Mouse (Mus musculus) midbrain, embryonic 11.5 days (tissue): ENCODE measurements at regions not wholly inside any gene's neighbourhood (a gene's known extent, or its start where the extent isn't known, plus 50 kb on each side); places are given as distances from the start of the nearest gene placed in this dataset.
A peak's percentile ranks its signal among the peaks of the same experiment; 100 is the strongest.

Experiments used
- ATAC-seq: fragments of 200-750 bp; cut with Nextera tagmentation; 2 replicates; pipeline ENCODE4 v1.8.0; 2017; ENCODE audit warnings: moderate TSS enrichment, moderate library complexity; ENCODE audit not compliant: low FRiP score
- DNase-seq: peaks from one replicate; pipeline ENCODE4 v3.0.0; 2015; ENCODE audit warnings: low spot score; ENCODE audit errors: missing footprints
- H3K27ac ChIP-seq: fragments of 300-500 bp; sonication (generic); 2 replicates; pipeline ENCODE4 v1.5.1; 2014; ENCODE audit warnings: low read depth, low read length
- H3K27me3 ChIP-seq: fragments of 300-500 bp; sonication (generic); 2 replicates; pipeline ENCODE4 v1.6.1; 2014; ENCODE audit warnings: mild to moderate bottlenecking, low read length, moderate library complexity, mixed read lengths; ENCODE audit not compliant: control insufficient read depth, insufficient read depth
- H3K36me3 ChIP-seq: fragments of 300-500 bp; sonication (generic); 2 replicates; pipeline ENCODE4 v1.6.1; 2014; ENCODE audit warnings: mild to moderate bottlenecking, low read length, moderate library complexity, mixed read lengths; ENCODE audit not compliant: control insufficient read depth, insufficient read depth
- H3K4me1 ChIP-seq: fragments of 300-500 bp; sonication (generic); 2 replicates; pipeline ENCODE4 v1.6.1; 2014; ENCODE audit warnings: low read length; ENCODE audit not compliant: control insufficient read depth, insufficient read depth
- H3K4me2 ChIP-seq: fragments of 300-500 bp; sonication (generic); 2 replicates; pipeline ENCODE4 v1.6.1; 2014; ENCODE audit warnings: mild to moderate bottlenecking, moderate library complexity
- H3K4me3 ChIP-seq: fragments of 300-500 bp; sonication (generic); 2 replicates; pipeline ENCODE4 v1.5.1; 2014; ENCODE audit warnings: low read depth, low read length
- H3K9ac ChIP-seq: fragments of 300-500 bp; sonication (generic); 2 replicates; pipeline ENCODE4 v1.6.1; 2014; ENCODE audit warnings: low read length
- H3K9me3 ChIP-seq: fragments of 300-500 bp; sonication (generic); 2 replicates; pipeline ENCODE4 v1.6.1; 2016; ENCODE audit warnings: low read length; ENCODE audit not compliant: control insufficient read depth
- WGBS: fragments of 180-500 bp; shearing (Covaris S2); extraction: QIAGEN DNeasy Blood & Tissue Kit; methylation state at CpG from one replicate; pipeline ENCODE4 v1.1.7; 2014; 5-methylcytosine and 5-hydroxymethylcytosine counted together

- no peak for DNase-seq
- Histone ChIP-seq H3K4me3 (no peak overlapping the region), H3K4me1 (no peaks in the 10 kb centered on the region), H3K4me2 (no peak overlapping the region), H3K9ac (no peak overlapping the region), H3K27me3 (no peaks in the 10 kb centered on the region), H3K9me3 (no peaks in the 10 kb centered on the region), H3K27ac (no peak overlapping the region), H3K36me3 (no peaks in the 10 kb centered on the region)
- no peak for ATAC-seq
- WGBS: 94% methylated on average over 3 of the region's 3 CpGs
These were observed 570.2 kb upstream of the Gm10306 start for GRCm38 (mm10) chr4:93986189-93986588.

- H3K4me2 ChIP-seq: no peak overlapping the region
- no peaks in the 10 kb centered on the region for H3K27me3 ChIP-seq
- no peak overlapping the region for H3K4me3 ChIP-seq
- no peaks in the 10 kb centered on the region for H3K9me3 ChIP-seq
- H3K4me1 ChIP-seq: no peaks in the 10 kb centered on the region
- ATAC-seq: no peak
- DNase-seq: no peak
- H3K36me3 ChIP-seq: no peaks in the 10 kb centered on the region
- no peak overlapping the region for H3K27ac ChIP-seq
- 90% methylated on average over 7 of the region's 7 CpGs for WGBS
- no peak overlapping the region for H3K9ac ChIP-seq
These were observed 566.0 kb upstream of the Gm10306 start for GRCm38 (mm10) chr4:93990273-93990869.

- no peaks in the 10 kb centered on the region for H3K36me3 ChIP-seq
- no peak for DNase-seq
- no peak overlapping the region for H3K4me2 ChIP-seq
- H3K27ac ChIP-seq: no peak overlapping the region
- H3K9ac ChIP-seq: no peak overlapping the region
- H3K4me3 ChIP-seq: no peak overlapping the region
- H3K4me1 ChIP-seq: no peaks in the 10 kb centered on the region
- no peak for ATAC-seq
- no peaks in the 10 kb centered on the region for H3K27me3 ChIP-seq
- WGBS: 88% methylated on average over 1 of the region's 1 CpGs
- no peaks in the 10 kb centered on the region for H3K9me3 ChIP-seq
These were observed 550.5 kb upstream of the Gm10306 start for GRCm38 (mm10) chr4:94005818-94006217.

GRCm38 (mm10) chr4:94007088-94007768 lies 549.1 kb upstream of the Gm10306 start:
- DNase-seq: peak; percentile 92
- WGBS: 51% methylated on average over 8 of the region's 8 CpGs
- Histone ChIP-seq H3K9ac (no peak overlapping the region), H3K9me3 (no peaks in the 10 kb centered on the region), H3K4me1 (no peaks in the 10 kb centered on the region), H3K4me2 (no peak overlapping the region), H3K4me3 (no peak overlapping the region), H3K27ac (no peak overlapping the region), H3K36me3 (no peaks in the 10 kb centered on the region), H3K27me3 (no peaks in the 10 kb centered on the region)
- peak; percentile 86 for ATAC-seq

- Histone ChIP-seq H3K9me3 (no peaks in the 10 kb centered on the region), H3K36me3 (no peaks in the 10 kb centered on the region), H3K4me1 (no peaks in the 10 kb centered on the region), H3K9ac (no peak overlapping the region), H3K27ac (no peak overlapping the region), H3K4me2 (no peak overlapping the region), H3K4me3 (no peak overlapping the region), H3K27me3 (no peaks in the 10 kb centered on the region)
- WGBS: 90% methylated on average over 2 of the region's 2 CpGs
- ATAC-seq (no peak), DNase-seq (no peak)
These were observed 540.6 kb upstream of the Gm10306 start for GRCm38 (mm10) chr4:94015713-94016112.

- 83% methylated on average over 3 of the region's 3 CpGs for WGBS
- DNase-seq (no peak), ATAC-seq (no peak)
- no peaks in the 10 kb centered on the region for H3K27me3 ChIP-seq
- H3K27ac ChIP-seq: no peak overlapping the region
- H3K9ac ChIP-seq: no peak overlapping the region
- H3K4me3 ChIP-seq: no peak overlapping the region
- no peaks in the 10 kb centered on the region for H3K4me1 ChIP-seq
- H3K9me3 ChIP-seq: no peaks in the 10 kb centered on the region
- H3K4me2 ChIP-seq: no peak overlapping the region
- H3K36me3 ChIP-seq: no peaks in the 10 kb centered on the region
These were observed 538.6 kb upstream of the Gm10306 start for GRCm38 (mm10) chr4:94017702-94018101.

GRCm38 (mm10) chr4:94049629-94050310 lies 506.6 kb upstream of the Gm10306 start:
- WGBS: 64% methylated on average over 5 of the region's 5 CpGs
- Histone ChIP-seq H3K4me1 (no peaks in the 10 kb centered on the region), H3K9me3 (no peaks in the 10 kb centered on the region), H3K4me3 (no peak overlapping the region), H3K36me3 (no peaks in the 10 kb centered on the region), H3K4me2 (no peak overlapping the region), H3K27me3 (no peaks in the 10 kb centered on the region), H3K27ac (no peak overlapping the region), H3K9ac (no peak overlapping the region)
- no peak for DNase-seq
- ATAC-seq: no peak

- Histone ChIP-seq H3K4me3 (no peak overlapping the region), H3K27ac (no peak overlapping the region), H3K4me1 (no peaks in the 10 kb centered on the region), H3K4me2 (no peak overlapping the region), H3K27me3 (no peaks in the 10 kb centered on the region), H3K9ac (no peak overlapping the region), H3K36me3 (no peaks in the 10 kb centered on the region), H3K9me3 (no peaks in the 10 kb centered on the region)
- 82% methylated on average over 11 of the region's 11 CpGs for WGBS
- DNase-seq (no peak), ATAC-seq (no peak)
These were observed 503.8 kb upstream of the Gm10306 start for GRCm38 (mm10) chr4:94052249-94053162.
